Mouse (Mus musculus): Measurements from ENCODE around the gene Zfp1. TPM values are rescaled to one million over a fixed set of nuclear protein-coding genes. Genes with fewer than 3 reads are reported as not detected.
A peak's percentile ranks its signal among the peaks of the same experiment; 100 is the strongest.

Zfp1 gene
- polyA plus RNA-seq, 2 experiments = 3.9 to 4.0 TPM

DNA sequence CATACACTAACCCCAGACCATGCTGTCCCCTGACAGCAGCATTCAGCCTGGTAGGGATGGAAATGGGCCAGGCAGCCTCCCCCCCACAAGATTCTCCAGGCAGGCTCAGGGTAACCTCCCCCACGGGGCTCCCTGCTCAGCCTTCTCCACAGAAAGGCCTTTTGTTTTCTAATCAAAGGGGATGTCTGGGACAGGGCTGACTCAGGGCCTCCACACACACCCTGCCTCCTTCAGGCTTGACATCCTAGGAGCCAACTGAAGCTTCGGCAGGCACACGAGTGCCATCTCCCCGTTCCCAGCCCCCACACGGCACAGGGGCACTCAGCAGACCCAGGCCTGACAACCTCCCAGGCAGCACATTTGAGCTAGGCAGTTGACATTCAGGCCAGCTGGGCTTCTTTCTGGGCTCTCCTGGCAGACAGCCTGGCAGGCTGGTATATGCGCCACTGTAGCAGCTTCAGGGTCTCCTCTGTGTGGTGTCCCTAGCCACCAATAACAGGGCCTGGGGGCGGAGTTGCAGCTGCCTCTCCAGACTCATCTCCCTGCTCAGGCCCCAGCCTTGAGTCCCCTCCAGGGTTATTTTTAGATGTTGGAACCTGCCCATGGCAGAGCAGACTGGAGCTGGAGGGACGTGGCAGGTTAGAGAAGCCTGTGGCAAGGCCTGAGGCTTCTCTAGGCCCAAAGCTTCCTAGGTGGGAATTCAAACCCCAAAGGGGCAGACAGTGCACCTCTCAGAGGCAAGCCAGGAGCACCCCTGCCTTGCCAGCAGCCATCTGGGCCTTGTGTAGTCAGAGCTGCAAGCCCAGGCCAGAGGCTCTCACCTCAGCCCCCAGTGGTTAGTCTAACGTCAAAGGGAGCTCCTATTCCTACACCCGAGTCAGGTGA lies 73.6 kb downstream of the Zfp1 start:
- Histone ChIP-seq H3K27me3 (ENCODE audit: control insufficient read depth, insufficient read depth, low read length) (no peaks in the 10 kb centered on the region), H3K9ac (replicated peaks) (no peak overlapping the region), H3K9me3 (ENCODE audit: control insufficient read depth, low read length) (no peaks in the 10 kb centered on the region), H3K4me3 (ENCODE audit: insufficient read depth in 1 of 2, low read depth in 2 of 2, low read length in 2 of 2) (no peak overlapping the region), H3K27ac (no peak overlapping the region), H3K4me1 (replicated peaks; ENCODE audit: control insufficient read depth in 2 of 2, insufficient read depth in 2 of 2, low read length in 1 of 2) (peaks cover 0 to 12% of the 10 kb centered on the region in 2 experiments; a peak in 2 of 4 replicates), H3K36me3 (replicated peaks; ENCODE audit: control insufficient read depth, insufficient read depth, low read depth) (no peaks in the 10 kb centered on the region), H3K4me2 (ENCODE audit: low read depth) (no peak overlapping the region)
- WGBS (ENCODE audit: insufficient replicate concordance) = 51% methylated on average over 10 of the region's 10 CpGs
- ATAC-seq (ENCODE audit: insufficient read depth) (no peak), DNase-seq (ENCODE audit: low read depth in 3 of 3, low spot score in 3 of 3) (no peak)
- no peak for TF ChIP-seq CTCF (IDR thresholded peaks at IDR 0.05; ENCODE audit: low read depth)
- no peak for TF ChIP-seq EP300 (IDR thresholded peaks at IDR 0.05; ENCODE audit: low read depth)

DNA sequence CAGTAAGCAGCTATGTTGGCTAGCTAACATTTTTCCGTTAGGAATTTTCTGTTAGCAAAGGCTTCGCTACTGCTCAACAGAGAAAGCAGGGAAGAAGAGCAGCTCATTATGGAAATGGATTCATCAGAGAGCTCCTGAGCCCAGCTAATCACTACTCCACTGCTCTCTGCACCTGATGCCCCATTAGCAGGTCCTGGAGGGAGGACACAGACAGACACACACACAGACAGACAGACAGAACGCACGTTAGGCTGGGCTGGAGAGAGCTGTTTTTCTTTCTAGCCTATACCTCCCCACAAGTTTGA lies 74.2 kb downstream of the Zfp1 start:
- H3K4me1 ChIP-seq (replicated peaks; ENCODE audit: control insufficient read depth in 2 of 2, insufficient read depth in 2 of 2, low read length in 1 of 2) = peaks cover 0 to 12% of the 10 kb centered on the region in 2 experiments; a peak in 2 of 4 replicates
- DNase-seq (ENCODE audit: low read depth in 3 of 3, low spot score in 3 of 3) (no peak), ATAC-seq (ENCODE audit: insufficient read depth) (no peak)
- WGBS (ENCODE audit: insufficient replicate concordance) = 64% methylated on average over 4 of the region's 4 CpGs
- TF ChIP-seq CTCF (IDR thresholded peaks at IDR 0.05; ENCODE audit: low read depth) (no peak), EP300 (IDR thresholded peaks at IDR 0.05; ENCODE audit: low read depth) (no peak)
- no peaks in the 10 kb centered on the region for H3K9me3 ChIP-seq (ENCODE audit: control insufficient read depth, low read length)
- no peaks in the 10 kb centered on the region for H3K36me3 ChIP-seq (replicated peaks; ENCODE audit: control insufficient read depth, insufficient read depth, low read depth)
- H3K9ac ChIP-seq (replicated peaks) = no peak overlapping the region; the same call in 1 of the 2 replicates
- H3K4me3 ChIP-seq (ENCODE audit: insufficient read depth in 1 of 2, low read depth in 2 of 2, low read length in 2 of 2) = no peak overlapping the region
- no peak overlapping the region for H3K4me2 ChIP-seq (ENCODE audit: low read depth)
- H3K27ac ChIP-seq = no peak overlapping the region
- H3K27me3 ChIP-seq (ENCODE audit: control insufficient read depth, insufficient read depth, low read length) = no peaks in the 10 kb centered on the region

DNA sequence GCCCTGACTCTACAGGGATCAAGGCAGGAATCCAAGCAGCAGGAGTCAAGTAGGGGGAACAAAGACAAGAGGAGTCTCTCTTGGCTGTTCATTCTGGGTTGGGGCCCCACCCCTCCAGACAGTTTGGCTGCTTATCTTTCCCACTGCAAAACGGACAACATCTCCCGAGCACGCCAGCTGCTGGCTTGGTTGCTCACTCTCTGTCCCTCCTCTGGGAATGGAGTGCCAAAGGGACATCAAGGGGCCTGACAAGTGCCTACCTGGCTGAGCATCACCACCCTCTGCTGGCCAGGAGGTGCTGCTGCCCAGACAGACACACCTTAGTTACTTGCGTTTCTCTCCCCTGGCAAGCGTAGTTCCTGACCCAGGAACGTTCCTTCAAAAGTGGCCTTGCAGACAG lies 74.7 kb downstream of the Zfp1 start:
- DNase-seq (ENCODE audit: low read depth in 3 of 3, low spot score in 3 of 3) (no peak), ATAC-seq (ENCODE audit: insufficient read depth) (peak; percentile 27; the same call in 1 of the 2 replicates)
- peaks cover 0 to 12% of the 10 kb centered on the region in 2 experiments; a peak in 2 of 4 replicates for H3K4me1 ChIP-seq (replicated peaks; ENCODE audit: control insufficient read depth in 2 of 2, insufficient read depth in 2 of 2, low read length in 1 of 2)
- 30% methylated on average over 6 of the region's 6 CpGs for WGBS (ENCODE audit: insufficient replicate concordance)
- no peak overlapping the region for H3K27ac ChIP-seq
- no peak overlapping the region for H3K4me3 ChIP-seq (ENCODE audit: insufficient read depth in 1 of 2, low read depth in 2 of 2, low read length in 2 of 2)
- no peaks in the 10 kb centered on the region for H3K36me3 ChIP-seq (replicated peaks; ENCODE audit: control insufficient read depth, insufficient read depth, low read depth)
- no peaks in the 10 kb centered on the region for H3K27me3 ChIP-seq (ENCODE audit: control insufficient read depth, insufficient read depth, low read length)
- H3K4me2 ChIP-seq (ENCODE audit: low read depth) = 0 out of 2 replicates have a peak overlapping the region, but pooled peaks have one; percentile 3
- H3K9me3 ChIP-seq (ENCODE audit: control insufficient read depth, low read length) = no peaks in the 10 kb centered on the region
- H3K9ac ChIP-seq (replicated peaks) = no peak overlapping the region
- TF ChIP-seq CTCF (IDR thresholded peaks at IDR 0.05; ENCODE audit: low read depth) = peak; percentile 55
- TF ChIP-seq EP300 (IDR thresholded peaks at IDR 0.05; ENCODE audit: low read depth) = no peak

DNA sequence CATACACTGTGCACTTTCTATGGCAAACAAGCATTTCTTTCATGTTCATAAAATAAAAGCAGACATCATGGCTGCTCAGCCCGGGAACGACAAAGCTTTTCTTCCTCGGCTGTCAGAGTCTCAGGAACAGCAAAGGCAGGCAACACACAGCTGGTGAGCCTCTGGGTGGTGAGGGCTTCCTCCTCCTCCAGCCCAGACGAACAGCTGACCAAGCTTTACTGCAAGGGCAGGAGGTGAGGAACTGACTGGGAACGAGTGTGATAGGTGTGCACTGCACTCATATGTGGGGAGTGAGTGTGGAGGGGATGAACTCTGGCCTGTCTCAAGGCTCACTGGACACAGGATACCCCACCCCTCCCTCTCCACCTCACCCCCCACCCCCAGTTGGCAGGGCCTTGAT lies 75.7 kb downstream of the Zfp1 start:
- no peak for TF ChIP-seq CTCF (IDR thresholded peaks at IDR 0.05; ENCODE audit: low read depth)
- TF ChIP-seq EP300 (IDR thresholded peaks at IDR 0.05; ENCODE audit: low read depth) = no peak

DNA sequence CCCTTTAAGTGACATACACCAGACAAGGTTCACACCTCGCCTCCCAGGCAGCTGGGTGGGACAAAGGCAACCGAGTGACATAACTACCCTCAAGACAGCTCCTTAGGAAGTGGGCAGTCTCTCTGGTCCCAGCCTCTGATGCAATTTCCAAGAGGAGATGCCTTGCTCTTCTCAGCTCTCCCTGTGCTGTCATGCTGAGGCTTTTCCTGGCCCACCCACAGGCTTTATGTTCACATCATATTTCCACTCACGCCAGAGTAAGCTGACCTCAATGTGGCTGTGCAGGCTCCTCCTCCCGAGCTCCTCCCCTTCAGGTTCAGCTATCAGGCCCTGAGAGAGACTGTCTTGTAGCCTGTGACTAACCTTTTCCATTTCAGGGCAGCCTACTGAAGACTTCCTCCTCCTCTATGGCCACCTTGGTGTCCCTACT lies 76.9 kb downstream of the Zfp1 start:
- DNase-seq (ENCODE audit: low read depth in 3 of 3, low spot score in 3 of 3) = no peak
- TF ChIP-seq EP300 (IDR thresholded peaks at IDR 0.05; ENCODE audit: low read depth) (no peak), CTCF (IDR thresholded peaks at IDR 0.05; ENCODE audit: low read depth) (no peak)
- Histone ChIP-seq H3K27ac (no peak overlapping the region), H3K9ac (replicated peaks) (no peak overlapping the region), H3K27me3 (ENCODE audit: control insufficient read depth, insufficient read depth, low read length) (no peaks in the 10 kb centered on the region), H3K4me1 (replicated peaks; ENCODE audit: control insufficient read depth in 2 of 2, insufficient read depth in 2 of 2, low read length in 1 of 2) (peaks cover 0 to 13% of the 10 kb centered on the region in 2 experiments; a peak in 2 of 4 replicates), H3K9me3 (ENCODE audit: control insufficient read depth, low read length) (no peaks in the 10 kb centered on the region), H3K4me3 (ENCODE audit: insufficient read depth in 1 of 2, low read depth in 2 of 2, low read length in 2 of 2) (no peak overlapping the region), H3K36me3 (replicated peaks; ENCODE audit: control insufficient read depth, insufficient read depth, low read depth) (no peaks in the 10 kb centered on the region), H3K4me2 (ENCODE audit: low read depth) (no peak overlapping the region)
- 36% methylated on average over 4 of the region's 4 CpGs for WGBS (ENCODE audit: insufficient replicate concordance)
- ATAC-seq (ENCODE audit: insufficient read depth) = no peak

More for the DNA sequence above, 75.7 kb downstream of the Zfp1 start:
- H3K9ac ChIP-seq (replicated peaks) = no peak overlapping the region
- peaks cover 0 to 12% of the 10 kb centered on the region in 2 experiments; a peak in 2 of 4 replicates for H3K4me1 ChIP-seq (replicated peaks; ENCODE audit: control insufficient read depth in 2 of 2, insufficient read depth in 2 of 2, low read length in 1 of 2)
- H3K27ac ChIP-seq = no peak overlapping the region
- no peaks in the 10 kb centered on the region for H3K9me3 ChIP-seq (ENCODE audit: control insufficient read depth, low read length)
- no peak overlapping the region for H3K4me2 ChIP-seq (ENCODE audit: low read depth)
- no peaks in the 10 kb centered on the region for H3K36me3 ChIP-seq (replicated peaks; ENCODE audit: control insufficient read depth, insufficient read depth, low read depth)
- H3K4me3 ChIP-seq (ENCODE audit: insufficient read depth in 1 of 2, low read depth in 2 of 2, low read length in 2 of 2) = no peak overlapping the region
- DNase-seq (ENCODE audit: low read depth in 3 of 3, low spot score in 3 of 3) = no peak
- whole genome bisulfite sequencing (ENCODE audit: insufficient replicate concordance) = 57% methylated on average over 5 of the region's 5 CpGs
- H3K27me3 ChIP-seq (ENCODE audit: control insufficient read depth, insufficient read depth, low read length) = no peaks in the 10 kb centered on the region
- ATAC-seq (ENCODE audit: insufficient read depth) = no peak

Small RNA genes within 50 kb of the gene (microRNA-seq; reads per million reads assigned to microRNA genes)
- gene Mir7076 = not detected

Other genes starting within 250 kb of the Zfp1 start
- gene Fa2h, start 249.6 kb upstream of the Zfp1 start, polyA plus RNA-seq (2012; rRNA removed) = 0.02 and 0.08 TPM in 2 replicates
- 0.05 TPM in 1 of 2 replicates, not detected in the other for gene Fa2h, start 249.6 kb upstream of the Zfp1 start, polyA plus RNA-seq (2014; fragmentation: Nextera tagmentation; extraction: Ambion mirVana)
- gene Wdr59, start 121.3 kb upstream of the Zfp1 start, polyA plus RNA-seq (2012; rRNA removed) = 2.3 and 2.8 TPM in 2 replicates
- gene Wdr59, start 121.3 kb upstream of the Zfp1 start, polyA plus RNA-seq (2014; fragmentation: Nextera tagmentation; extraction: Ambion mirVana) = 1.1 and 1.4 TPM in 2 replicates
- 12.6 and 12.7 TPM in 2 replicates for gene Znrf1, start 107.3 kb upstream of the Zfp1 start, polyA plus RNA-seq (2012; rRNA removed)
- 4.4 and 5.4 TPM in 2 replicates for gene Znrf1, start 107.3 kb upstream of the Zfp1 start, polyA plus RNA-seq (2014; fragmentation: Nextera tagmentation; extraction: Ambion mirVana)
- 0.10 and 0.13 TPM in 2 replicates for gene Ldhd, start 13.0 kb upstream of the Zfp1 start, polyA plus RNA-seq (2012; rRNA removed)
- 0.09 TPM in 1 of 2 replicates, not detected in the other for gene Ldhd, start 13.0 kb upstream of the Zfp1 start, polyA plus RNA-seq (2014; fragmentation: Nextera tagmentation; extraction: Ambion mirVana)
- 2.5 and 2.9 TPM in 2 replicates for gene Ctrb1, start 47.6 kb downstream of the Zfp1 start, polyA plus RNA-seq (2012; rRNA removed)
- gene Ctrb1, start 47.6 kb downstream of the Zfp1 start, polyA plus RNA-seq (2014; fragmentation: Nextera tagmentation; extraction: Ambion mirVana) = 1.5 TPM in 1 of 2 replicates, not detected in the other
- 5.6 and 6.7 TPM in 2 replicates for gene Bcar1, start 100.4 kb downstream of the Zfp1 start, polyA plus RNA-seq (2012; rRNA removed)
- 4.3 and 4.9 TPM in 2 replicates for gene Bcar1, start 100.4 kb downstream of the Zfp1 start, polyA plus RNA-seq (2014; fragmentation: Nextera tagmentation; extraction: Ambion mirVana)
- gene Cfdp1, start 210.9 kb downstream of the Zfp1 start, polyA plus RNA-seq (2012; rRNA removed) = 13.2 and 46.8 TPM in 2 replicates
- 82.8 and 93.3 TPM in 2 replicates for gene Cfdp1, start 210.9 kb downstream of the Zfp1 start, polyA plus RNA-seq (2014; fragmentation: Nextera tagmentation; extraction: Ambion mirVana)
- 1.9 and 2.3 TPM in 2 replicates for gene Tmem170, start 233.3 kb downstream of the Zfp1 start, polyA plus RNA-seq (2012; rRNA removed)
- gene Tmem170, start 233.3 kb downstream of the Zfp1 start, polyA plus RNA-seq (2014; fragmentation: Nextera tagmentation; extraction: Ambion mirVana) = 1.8 and 2.1 TPM in 2 replicates